Mouse (Mus musculus) lung, embryonic 15.5 days (tissue): ENCODE measurements around the gene Fxyd1. TPM values are rescaled to one million over a fixed set of nuclear protein-coding genes. Genes with fewer than 3 reads are reported as not detected.
A peak's percentile ranks its signal among the peaks of the same experiment; 100 is the strongest.

Source experiments
- ATAC-seq: fragments of 200-750 bp; cut with Nextera tagmentation; 2 replicates; pipeline ENCODE4 v1.8.0; 2017; ENCODE audit warnings: moderate number of reproducible peaks, borderline replicate concordance; ENCODE audit not compliant: low FRiP score, low TSS enrichment; ENCODE audit errors: extremely low read depth
- H3K27ac ChIP-seq: fragments of 300-500 bp; sonication (generic); 2 replicates; pipeline ENCODE4 v1.5.1; 2015; ENCODE audit warnings: moderate library complexity, mild to moderate bottlenecking, inconsistent platforms
- H3K27me3 ChIP-seq: fragments of 300-500 bp; sonication (generic); 2 replicates; pipeline ENCODE4 v1.6.1; 2015; ENCODE audit warnings: inconsistent platforms
- H3K36me3 ChIP-seq: fragments of 300-500 bp; sonication (generic); 2 replicates; pipeline ENCODE4 v1.6.1; 2015; ENCODE audit warnings: inconsistent platforms
- H3K4me1 ChIP-seq: fragments of 300-500 bp; sonication (generic); 2 replicates; pipeline ENCODE4 v1.6.1; 2015; ENCODE audit warnings: inconsistent platforms
- H3K4me2 ChIP-seq: fragments of 300-500 bp; sonication (generic); 2 replicates; pipeline ENCODE4 v1.6.1; 2015; ENCODE audit warnings: inconsistent platforms, mild to moderate bottlenecking, moderate library complexity
- H3K4me3 ChIP-seq: fragments of 300-500 bp; sonication (generic); 2 replicates; pipeline ENCODE4 v1.5.1; 2015; ENCODE audit warnings: mild to moderate bottlenecking, inconsistent platforms
- H3K9ac ChIP-seq: fragments of 300-500 bp; sonication (generic); 2 replicates; pipeline ENCODE4 v1.6.1; 2015; ENCODE audit warnings: inconsistent platforms
- H3K9me3 ChIP-seq: fragments of 300-500 bp; sonication (generic); 2 replicates; pipeline ENCODE4 v1.6.1; 2016; ENCODE audit warnings: inconsistent platforms
- WGBS: fragments of 180-500 bp; shearing (Covaris S2); methylation state at CpG from one replicate; pipeline ENCODE4 v1.1.7; 2015; 5-methylcytosine and 5-hydroxymethylcytosine counted together
- polyA plus RNA-seq: library from polyadenylated mRNA; unstranded; fragments of >200 nt; fragmentation: Nextera tagmentation; extraction: Ambion mirVana; gene quantifications from 2 replicates; pipeline ENCODE4 v1.2.1, GENCODE M21; 2015

Fxyd1 gene
- polyA plus RNA-seq, 1 experiment from 2014 or later: 82.5 TPM

GRCm38 (mm10) chr7:31058211-31058610 lies 1.2 kb upstream of the Fxyd1 start:
- no peak for ATAC-seq
- peaks cover 28% of the 10 kb centered on the region for H3K4me1 ChIP-seq
- WGBS: 79% methylated on average over 6 of the region's 6 CpGs
- H3K27me3 ChIP-seq: peaks cover 10% of the 10 kb centered on the region
- no peak overlapping the region for H3K4me3 ChIP-seq
- no peak overlapping the region for H3K4me2 ChIP-seq
- no peaks in the 10 kb centered on the region for H3K36me3 ChIP-seq
- H3K27ac ChIP-seq: no peak overlapping the region
- H3K9ac ChIP-seq: no peak overlapping the region
- H3K9me3 ChIP-seq: no peaks in the 10 kb centered on the region

- Histone ChIP-seq H3K27me3 (peaks cover 15% of the 10 kb centered on the region), H3K4me3 (no peak overlapping the region), H3K9me3 (no peaks in the 10 kb centered on the region), H3K4me2 (no peak overlapping the region), H3K4me1 (peaks cover 33% of the 10 kb centered on the region), H3K9ac (no peak overlapping the region), H3K36me3 (no peaks in the 10 kb centered on the region), H3K27ac (no peak overlapping the region)
- no peak for ATAC-seq
- 65% methylated on average over 5 of the region's 5 CpGs for WGBS
Observed at GRCm38 (mm10) chr7:31057730-31058129, 731 bp upstream of the Fxyd1 start.

- 67% methylated on average over 7 of the region's 7 CpGs for WGBS
- no peak overlapping the region for H3K9ac ChIP-seq
- H3K27ac ChIP-seq: no peak overlapping the region
Observed at GRCm38 (mm10) chr7:31056448-31056847, 551 bp downstream of the Fxyd1 start.

GRCm38 (mm10) chr7:31055883-31056282 lies 1.1 kb downstream of the Fxyd1 start:
- Histone ChIP-seq H3K27me3 (peaks cover 33% of the 10 kb centered on the region), H3K4me3 (no peak overlapping the region), H3K4me1 (peaks cover 52% of the 10 kb centered on the region), H3K27ac (no peak overlapping the region), H3K4me2 (no peak overlapping the region), H3K9ac (no peak overlapping the region), H3K9me3 (no peaks in the 10 kb centered on the region), H3K36me3 (no peaks in the 10 kb centered on the region)
- no peak for ATAC-seq
- WGBS: 21% methylated on average over 3 of the region's 4 CpGs

More at GRCm38 (mm10) chr7:31056448-31056847, 551 bp downstream of the Fxyd1 start:
- H3K4me1 ChIP-seq: peaks cover 46% of the 10 kb centered on the region
- peaks cover 27% of the 10 kb centered on the region for H3K27me3 ChIP-seq
- no peak overlapping the region for H3K4me3 ChIP-seq
- H3K9me3 ChIP-seq: no peaks in the 10 kb centered on the region
- no peak for ATAC-seq
- no peak overlapping the region for H3K4me2 ChIP-seq
- no peaks in the 10 kb centered on the region for H3K36me3 ChIP-seq

GRCm38 (mm10) chr7:31055354-31055824 lies 1.6 kb downstream of the Fxyd1 start:
- H3K4me1 ChIP-seq: peaks cover 56% of the 10 kb centered on the region
- no peaks in the 10 kb centered on the region for H3K9me3 ChIP-seq
- peak overlapping the region; percentile 36 for H3K9ac ChIP-seq
- peaks cover 38% of the 10 kb centered on the region for H3K27me3 ChIP-seq
- H3K4me3 ChIP-seq: peak overlapping the region; percentile 30
- WGBS: 8% methylated on average over 10 of the region's 10 CpGs
- H3K27ac ChIP-seq: peak overlapping the region; percentile 70
- peak overlapping the region; percentile 53 for H3K4me2 ChIP-seq
- H3K36me3 ChIP-seq: no peaks in the 10 kb centered on the region
- ATAC-seq: peak; percentile 89

GRCm38 (mm10) chr7:31054661-31055320 lies 2.2 kb downstream of the Fxyd1 start:
- peak overlapping the region; percentile 30 for H3K4me3 ChIP-seq
- H3K4me2 ChIP-seq: peak overlapping the region; percentile 53
- no peaks in the 10 kb centered on the region for H3K36me3 ChIP-seq
- H3K4me1 ChIP-seq: peaks cover 62% of the 10 kb centered on the region
- H3K9ac ChIP-seq: peak overlapping the region; percentile 36; the same call in 1 of the 2 replicates
- H3K9me3 ChIP-seq: no peaks in the 10 kb centered on the region
- WGBS: 26% methylated on average over 11 of the region's 11 CpGs
- peak overlapping the region; percentile 70 for H3K27ac ChIP-seq
- peaks cover 44% of the 10 kb centered on the region for H3K27me3 ChIP-seq
- ATAC-seq: no peak

GRCm38 (mm10) chr7:31053882-31054447 lies 3.0 kb downstream of the Fxyd1 start:
- peak overlapping the region; percentile 53; the same call in 1 of the 2 replicates for H3K4me2 ChIP-seq
- no peak overlapping the region for H3K4me3 ChIP-seq
- WGBS: 18% methylated on average over 10 of the region's 10 CpGs
- H3K9me3 ChIP-seq: no peaks in the 10 kb centered on the region
- H3K27me3 ChIP-seq: peaks cover 51% of the 10 kb centered on the region
- H3K4me1 ChIP-seq: peaks cover 65% of the 10 kb centered on the region
- H3K27ac ChIP-seq: no peak overlapping the region
- no peak for ATAC-seq
- no peak overlapping the region for H3K9ac ChIP-seq
- H3K36me3 ChIP-seq: no peaks in the 10 kb centered on the region

GRCm38 (mm10) chr7:31052636-31053434 lies 4.2 kb downstream of the Fxyd1 start:
- WGBS: 3% methylated on average over 34 of the region's 34 CpGs
- ATAC-seq: no peak; the same call in 1 of the 2 replicates
- Histone ChIP-seq H3K9ac (no peak overlapping the region), H3K9me3 (no peaks in the 10 kb centered on the region), H3K4me1 (peaks cover 65% of the 10 kb centered on the region), H3K4me2 (peak overlapping the region; percentile 35), H3K4me3 (peak overlapping the region; percentile 18), H3K36me3 (no peaks in the 10 kb centered on the region), H3K27me3 (peaks cover 51% of the 10 kb centered on the region), H3K27ac (no peak overlapping the region)

GRCm38 (mm10) chr7:31052251-31052635 lies 4.8 kb downstream of the Fxyd1 start:
- 6% methylated on average over 22 of the region's 22 CpGs for WGBS
- H3K36me3 ChIP-seq: no peaks in the 10 kb centered on the region
- H3K27me3 ChIP-seq: peaks cover 51% of the 10 kb centered on the region
- no peaks in the 10 kb centered on the region for H3K9me3 ChIP-seq
- H3K27ac ChIP-seq: no peak overlapping the region
- peak overlapping the region; percentile 18; the same call in 1 of the 2 replicates for H3K4me3 ChIP-seq
- peaks cover 65% of the 10 kb centered on the region for H3K4me1 ChIP-seq
- H3K9ac ChIP-seq: no peak overlapping the region
- H3K4me2 ChIP-seq: peak overlapping the region; percentile 35
- ATAC-seq: no peak

GRCm38 (mm10) chr7:31051321-31052021 lies 5.5 kb downstream of the Fxyd1 start, which contains the start of gene Fxyd7:
Gene Fxyd7 (minus strand): TSS chr7:31051467.
- no peak for ATAC-seq
- H3K4me2 ChIP-seq: peak within 1 kb of the TSS; percentile 37
- H3K4me1 ChIP-seq: peaks cover 65% of the 10 kb centered on the region
- no peak within 1 kb of the TSS for H3K9ac ChIP-seq
- peaks cover 51% of the 10 kb centered on the region for H3K27me3 ChIP-seq
- H3K4me3 ChIP-seq: peak within 1 kb of the TSS; percentile 18
- 2% methylated on average over 28 of the region's 28 CpGs for WGBS
- no peaks in the 10 kb centered on the region for H3K36me3 ChIP-seq
- no peaks in the 10 kb centered on the region for H3K9me3 ChIP-seq
- no peak within 1 kb of the TSS for H3K27ac ChIP-seq

GRCm38 (mm10) chr7:31050921-31051320 lies 6.1 kb downstream of the Fxyd1 start:
- WGBS: 4% methylated on average over 9 of the region's 9 CpGs
- H3K27me3 ChIP-seq: peaks cover 51% of the 10 kb centered on the region

More at GRCm38 (mm10) chr7:31050921-31051320, 6.1 kb downstream of the Fxyd1 start:
- H3K9me3 ChIP-seq: no peaks in the 10 kb centered on the region
- no peak overlapping the region for H3K4me3 ChIP-seq
- H3K4me2 ChIP-seq: peak overlapping the region; percentile 37
- no peak for ATAC-seq
- no peak overlapping the region for H3K9ac ChIP-seq
- H3K36me3 ChIP-seq: no peaks in the 10 kb centered on the region
- no peak overlapping the region for H3K27ac ChIP-seq
- peaks cover 64% of the 10 kb centered on the region for H3K4me1 ChIP-seq
